Mouse (Mus musculus) MEL (cell line): Measurements from ENCODE around the gene Slc7a9. TPM values are rescaled to one million over a fixed set of nuclear protein-coding genes. Genes with fewer than 3 reads are reported as not detected.

Experiments
- DNase-seq: peaks from one replicate; pipeline ENCODE4 v3.0.0; 2011; ENCODE audit warnings: low read depth, low spot score
- H3K27ac ChIP-seq: 2 replicates; pipeline ENCODE4 v1.5.1; 2012; ENCODE audit warnings: low read depth, mild to moderate bottlenecking, control low read depth, low read length, moderate library complexity; ENCODE audit not compliant: control insufficient read depth
- H3K27me3 ChIP-seq, 2 experiments: fragments of 150-350 bp in 1 of 2; sonication (generic) in 1 of 2; 2 replicates each; pipeline ENCODE4 v1.6.1; 2012; ENCODE audit warnings: low read length in 2 of 2, mild to moderate bottlenecking in 2 of 2, improper control_type of control experiment in 1 of 2, moderate library complexity in 1 of 2; ENCODE audit not compliant: insufficient read depth in 2 of 2, control insufficient read depth in 1 of 2
- H3K36me3 ChIP-seq, 2 experiments: 2 replicates each; pipeline ENCODE4 v1.6.1; 2012 to 2014; ENCODE audit warnings: low read length in 2 of 2, improper control_type of control experiment in 1 of 2, inconsistent platforms in 1 of 2, mild to moderate bottlenecking in 1 of 2; ENCODE audit not compliant: insufficient read depth in 2 of 2, control insufficient read depth in 1 of 2
- H3K4me1 ChIP-seq, 2 experiments: fragments of 150-350 bp in 1 of 2; sonication (generic) in 1 of 2; 2 replicates each; pipeline ENCODE4 v1.6.1; 2012; ENCODE audit warnings: low read length in 2 of 2, improper control_type of control experiment in 1 of 2, mild to moderate bottlenecking in 1 of 2; ENCODE audit not compliant: insufficient read depth in 2 of 2, control insufficient read depth in 1 of 2
- H3K4me3 ChIP-seq, 2 experiments: fragments of 150-350 bp in 1 of 2; sonication (generic) in 1 of 2; 2 replicates each; pipeline ENCODE4 v1.5.1; 2012; ENCODE audit warnings: low read depth in 2 of 2, low read length in 2 of 2, mild to moderate bottlenecking in 2 of 2, moderate library complexity in 2 of 2, control low read depth in 1 of 2, improper control_type of control experiment in 1 of 2; ENCODE audit not compliant: control insufficient read depth in 1 of 2, insufficient read depth in 1 of 2
- H3K79me2 ChIP-seq: 2 replicates; pipeline ENCODE4 v1.6.1; 2012; ENCODE audit warnings: mild to moderate bottlenecking, low read length, moderate library complexity; ENCODE audit not compliant: control insufficient read depth, poor library complexity, insufficient read depth
- H3K9ac ChIP-seq: 2 replicates; pipeline ENCODE4 v1.6.1; 2012; ENCODE audit warnings: low read depth, mild to moderate bottlenecking, control low read depth, low read length, moderate library complexity; ENCODE audit not compliant: control insufficient read depth, poor library complexity, severe bottlenecking
- H3K9me3 ChIP-seq: fragments of 150-350 bp; sonication (generic); replicated peaks from 2 replicates; pipeline ENCODE4 v1.6.1; 2012; ENCODE audit warnings: mild to moderate bottlenecking, low read length, improper control_type of control experiment, moderate library complexity; ENCODE audit not compliant: insufficient read depth
- BHLHE40 ChIP-seq: IDR thresholded peaks from 2 replicates; pipeline ENCODE4 v1.6.1; 2012; ENCODE audit warnings: low read depth, mild to moderate bottlenecking, inconsistent platforms, low read length, improper control_type of control experiment, borderline replicate concordance
- CHD1 ChIP-seq: IDR thresholded peaks from 2 replicates; pipeline ENCODE4 v1.6.1; 2012; ENCODE audit warnings: low read depth, mild to moderate bottlenecking, inconsistent platforms, low read length, improper control_type of control experiment
- CHD2 ChIP-seq: IDR thresholded peaks from 2 replicates; pipeline ENCODE4 v1.6.1; 2011; ENCODE audit warnings: low read length, improper control_type of control experiment
- CTCF ChIP-seq, 3 experiments: IDR thresholded peaks in 2 of 3; conservative IDR thresholded peaks in 1 of 3; 2 replicates each; pipeline ENCODE4 v1.5.1; 2011 to 2012; ENCODE audit warnings: low read length in 3 of 3, low read depth in 2 of 3, mild to moderate bottlenecking in 2 of 3, improper control_type of control experiment in 1 of 3, inconsistent platforms in 1 of 3, mixed read lengths in 1 of 3, moderate library complexity in 1 of 3; ENCODE audit not compliant: control insufficient read depth in 1 of 3, insufficient read depth in 1 of 3, poor library complexity in 1 of 3, severe bottlenecking in 1 of 3
- E2F4 ChIP-seq: IDR thresholded peaks from 2 replicates; pipeline ENCODE4 v1.6.1; 2011; ENCODE audit warnings: low read depth, low read length, improper control_type of control experiment, borderline replicate concordance
- ELF1 ChIP-seq: IDR thresholded peaks from 2 replicates; pipeline ENCODE4 v1.6.1; 2014; ENCODE audit warnings: low read depth, mild to moderate bottlenecking, inconsistent platforms, low read length, improper control_type of control experiment, moderate library complexity
- GABPA ChIP-seq: IDR thresholded peaks from 2 replicates; pipeline ENCODE4 v1.6.1; 2012; ENCODE audit warnings: low read depth, mild to moderate bottlenecking, inconsistent platforms, low read length, improper control_type of control experiment, moderate library complexity
- HCFC1 ChIP-seq: IDR thresholded peaks from 2 replicates; pipeline ENCODE4 v1.6.1; 2012; ENCODE audit warnings: low read depth, mild to moderate bottlenecking, inconsistent platforms, low read length, improper control_type of control experiment, moderate library complexity
- JUND ChIP-seq: IDR thresholded peaks from 2 replicates; pipeline ENCODE4 v1.6.1; 2011; ENCODE audit warnings: low read depth, mild to moderate bottlenecking, improper control_type of control experiment, low read length
- KAT2A ChIP-seq: conservative IDR thresholded peaks from 2 replicates; pipeline ENCODE4 v1.6.1; 2012; ENCODE audit warnings: low read depth, low read length, improper control_type of control experiment, inconsistent platforms
- MEF2A ChIP-seq: IDR thresholded peaks from 2 replicates; pipeline ENCODE4 v1.6.1; 2014; ENCODE audit warnings: low read depth, mild to moderate bottlenecking, inconsistent platforms, low read length, improper control_type of control experiment; ENCODE audit not compliant: poor library complexity, insufficient replicate concordance, severe bottlenecking; ENCODE audit errors: extremely low read depth
- MYB ChIP-seq: IDR thresholded peaks from 2 replicates; pipeline ENCODE4 v1.6.1; 2011; ENCODE audit warnings: mild to moderate bottlenecking, low read depth, low read length, improper control_type of control experiment
- MYC ChIP-seq: IDR thresholded peaks from 2 replicates; pipeline ENCODE4 v1.6.1; 2011; ENCODE audit warnings: low read depth, mild to moderate bottlenecking, low read length, improper control_type of control experiment, moderate library complexity
- NELFE ChIP-seq: IDR thresholded peaks from 2 replicates; pipeline ENCODE4 v1.6.1; 2011; ENCODE audit warnings: low read depth, low read length, improper control_type of control experiment
- NRF1 ChIP-seq: IDR thresholded peaks from 2 replicates; pipeline ENCODE4 v1.6.1; 2014; ENCODE audit warnings: low read depth, mild to moderate bottlenecking, inconsistent platforms, low read length, improper control_type of control experiment, moderate library complexity; ENCODE audit not compliant: poor library complexity, insufficient read depth, severe bottlenecking
- POLR2A ChIP-seq, 2 experiments: IDR thresholded peaks; 2 replicates each; pipeline ENCODE4 v1.6.1; 2011 to 2012; ENCODE audit warnings: low read length in 2 of 2, mild to moderate bottlenecking in 2 of 2, control low read depth in 1 of 2, improper control_type of control experiment in 1 of 2, low read depth in 1 of 2, moderate library complexity in 1 of 2; ENCODE audit not compliant: control insufficient read depth in 1 of 2, insufficient read depth in 1 of 2, poor library complexity in 1 of 2
- POLR2AphosphoS2 ChIP-seq: IDR thresholded peaks from 2 replicates; pipeline ENCODE4 v1.6.1; 2011; ENCODE audit warnings: low read length, improper control_type of control experiment
- POLR2AphosphoS5 ChIP-seq: IDR thresholded peaks from 2 replicates; pipeline ENCODE4 v1.6.1; 2012; ENCODE audit warnings: low read depth, borderline replicate concordance, mild to moderate bottlenecking, inconsistent platforms, low read length, moderate library complexity, mixed read lengths
- RAD21 ChIP-seq: IDR thresholded peaks from 2 replicates; pipeline ENCODE4 v1.6.1; 2011; ENCODE audit warnings: mild to moderate bottlenecking, low read depth, low read length, improper control_type of control experiment
- SMC3 ChIP-seq: IDR thresholded peaks from 2 replicates; pipeline ENCODE4 v1.6.1; 2011; ENCODE audit warnings: low read depth, low read length, improper control_type of control experiment
- TAL1 ChIP-seq: IDR thresholded peaks from 2 replicates; pipeline ENCODE4 v1.6.1; 2012; ENCODE audit warnings: mild to moderate bottlenecking, inconsistent platforms, low read length, moderate library complexity, mixed read lengths
- USF1 ChIP-seq: IDR thresholded peaks from 2 replicates; pipeline ENCODE4 v1.6.1; 2014; ENCODE audit warnings: low read depth, mild to moderate bottlenecking, inconsistent platforms, low read length, improper control_type of control experiment, moderate library complexity
- USF2 ChIP-seq, 2 experiments: IDR thresholded peaks; 2 replicates each; pipeline ENCODE4 v1.6.1; 2011 to 2012; ENCODE audit warnings: improper control_type of control experiment in 2 of 2, low read length in 2 of 2, borderline replicate concordance in 1 of 2, inconsistent platforms in 1 of 2, low read depth in 1 of 2, mild to moderate bottlenecking in 1 of 2; ENCODE audit not compliant: insufficient read depth in 1 of 2
- ZKSCAN1 ChIP-seq: IDR thresholded peaks from 2 replicates; pipeline ENCODE4 v1.6.1; 2012; ENCODE audit warnings: low read depth, mild to moderate bottlenecking, inconsistent platforms, low read length, improper control_type of control experiment, moderate library complexity
- ZMIZ1 ChIP-seq: IDR thresholded peaks from 2 replicates; pipeline ENCODE4 v1.6.1; 2012; ENCODE audit warnings: low read depth, mild to moderate bottlenecking, inconsistent platforms, low read length, improper control_type of control experiment, moderate library complexity
- polyA plus RNA-seq, 2 experiments: library from polyadenylated mRNA; stranded (reverse) in 1 of 2; unstranded in 1 of 2; fragments of >175 nt in 1 of 2; fragments of >200 nt in 1 of 2; gene quantifications; 2 replicates each; pipeline versions ENCODE4 v1.2.1 to v1.2.4; 2012; ENCODE audit warnings: low replicate concordance in 2 of 2, low read depth in 1 of 2; ENCODE audit not compliant: insufficient read length in 2 of 2, insufficient read depth in 1 of 2, missing spikeins in 1 of 2
- total RNA-seq: library from RNA; depleted of rRNA; stranded (reverse); fragments of 300-350 nt; gene quantifications from 2 replicates; pipeline ENCODE4 v1.2.3, GENCODE M21; 2012

The Slc7a9 gene
- total and polyA plus RNA-seq, 3 experiments, result not detected

DNA sequence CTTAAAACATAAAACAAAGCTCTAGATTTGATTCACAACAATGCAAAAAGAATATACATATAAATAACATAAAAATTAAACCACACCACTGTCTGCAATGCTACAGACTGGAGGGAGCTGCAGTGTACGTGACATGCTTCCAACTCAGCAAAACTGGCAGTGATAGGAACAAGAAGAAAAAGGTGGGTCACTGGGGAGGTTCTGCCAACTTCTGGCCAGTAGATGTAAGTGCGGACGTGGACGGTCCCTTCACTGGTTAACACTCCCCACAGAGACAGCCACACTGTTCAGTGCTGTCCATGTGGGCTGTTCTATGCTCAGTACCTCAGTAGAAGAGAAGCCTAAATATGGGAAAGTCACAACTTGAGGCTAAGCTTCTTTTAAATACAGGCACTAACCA lies 22.2 kb downstream of the Slc7a9 start:
- no peaks in the 10 kb centered on the region for H3K36me3 ChIP-seq
- TF ChIP-seq ZKSCAN1 (no peak), POLR2AphosphoS2 (no peak), USF1 (no peak), KAT2A (no peak), CTCF (IDR thresholded peaks at IDR 0.05 in 2 of 3, conservative IDR thresholded peaks at IDR 0.05 in 1 of 3; ENCODE audit: control insufficient read depth in 1 of 3, insufficient read depth in 1 of 3, low read depth in 2 of 3, low read length in 3 of 3, poor library complexity in 1 of 3, severe bottlenecking in 1 of 3) (no peak), HCFC1 (no peak), POLR2AphosphoS5 (no peak), E2F4 (no peak), BHLHE40 (no peak), NRF1 (no peak), NELFE (no peak)
- no peaks in the 10 kb centered on the region; a peak in 2 of 4 replicates for H3K27me3 ChIP-seq
- no peaks in the 10 kb centered on the region for H3K79me2 ChIP-seq
- H3K9me3 ChIP-seq, result no peaks in the 10 kb centered on the region
- no peak overlapping the region for H3K27ac ChIP-seq
- DNase-seq, result no peak
- H3K9ac ChIP-seq, result no peak overlapping the region
- H3K4me3 ChIP-seq, result no peak overlapping the region
- H3K4me1 ChIP-seq, result no peaks in the 10 kb centered on the region; a peak in 1 of 4 replicates

DNA sequence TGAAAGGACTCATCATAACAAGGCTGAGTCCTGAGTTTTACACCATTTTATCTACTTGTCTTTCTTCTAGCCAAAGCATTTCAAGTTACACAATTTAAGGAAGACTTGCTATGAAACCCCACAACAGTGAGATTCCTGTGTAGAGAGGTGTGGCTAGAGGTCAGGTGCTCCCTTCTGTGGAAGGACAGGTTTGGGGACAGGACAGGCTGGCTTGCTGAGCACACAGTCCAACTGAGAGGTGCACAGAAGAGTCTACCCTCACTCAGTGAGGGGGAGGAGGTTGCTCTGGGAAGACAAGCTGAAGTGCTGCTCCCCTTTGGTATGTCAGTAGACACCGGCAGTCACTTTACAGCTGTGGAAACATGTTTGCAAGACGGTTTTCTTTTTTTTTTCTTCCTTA lies 27.9 kb downstream of the Slc7a9 start:
- TF ChIP-seq GABPA (no peak), CHD1 (no peak), SMC3 (no peak), JUND (no peak), RAD21 (no peak), CTCF (IDR thresholded peaks at IDR 0.05 in 2 of 3, conservative IDR thresholded peaks at IDR 0.05 in 1 of 3; ENCODE audit: control insufficient read depth in 1 of 3, insufficient read depth in 1 of 3, low read depth in 2 of 3, low read length in 3 of 3, poor library complexity in 1 of 3, severe bottlenecking in 1 of 3) (no peak), POLR2A (IDR thresholded peaks at IDR 0.05; ENCODE audit: control insufficient read depth in 1 of 2, insufficient read depth in 1 of 2, low read depth in 1 of 2, low read length in 2 of 2, poor library complexity in 1 of 2) (no peak), TAL1 (no peak), MYB (no peak), ELF1 (no peak), ZMIZ1 (no peak), BHLHE40 (no peak), USF2 (IDR thresholded peaks at IDR 0.05; ENCODE audit: borderline replicate concordance in 1 of 2, insufficient read depth in 1 of 2, low read depth in 1 of 2, low read length in 2 of 2) (no peak), CHD2 (no peak), E2F4 (no peak), MEF2A (no peak), MYC (no peak)
- Histone ChIP-seq H3K36me3 (no peaks in the 10 kb centered on the region), H3K9ac (no peak overlapping the region), H3K27me3 (peaks cover 5% of the 10 kb centered on the region in 2 experiments), H3K4me3 (no peak overlapping the region), H3K79me2 (no peaks in the 10 kb centered on the region), H3K27ac (no peak overlapping the region), H3K9me3 (no peaks in the 10 kb centered on the region), H3K4me1 (no peaks in the 10 kb centered on the region; a peak in 1 of 4 replicates)
- DNase-seq, result no peak
